Mouse (Mus musculus) cerebellum, adult 2 months (tissue): ENCODE measurements around the gene Igf1r.

Experiments used
- CTCF ChIP-seq: fragments of 200-500 bp; IDR thresholded peaks from 2 replicates; pipeline ENCODE4 v1.5.1; 2011; ENCODE audit warnings: low read depth, mild to moderate bottlenecking, control low read depth, low read length, moderate library complexity, borderline replicate concordance; ENCODE audit not compliant: insufficient read depth
- POLR2A ChIP-seq: fragments of 200-500 bp; IDR thresholded peaks from 2 replicates; pipeline ENCODE4 v1.6.1; 2011; ENCODE audit warnings: low read length, control low read depth, borderline replicate concordance; ENCODE audit not compliant: insufficient read depth

DNA sequence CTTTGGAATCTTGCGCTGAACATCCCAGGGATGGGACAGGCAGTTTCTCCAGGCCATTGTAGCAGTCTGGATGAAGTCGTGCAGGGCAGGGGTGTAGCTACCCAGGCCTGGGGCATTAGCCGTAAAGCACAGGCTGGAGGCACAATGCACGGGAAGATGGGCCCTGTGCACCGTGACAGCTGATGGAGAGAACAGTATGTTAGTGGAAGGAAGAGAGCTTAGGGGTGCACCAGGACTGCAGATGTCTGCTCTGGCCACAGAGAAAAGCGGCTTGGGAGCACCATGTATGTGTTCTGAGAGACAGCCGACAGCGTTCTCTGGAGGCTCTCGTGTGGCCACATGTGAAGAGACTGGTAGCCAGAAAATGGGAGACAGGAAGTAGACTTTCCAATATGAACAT is 111.1 kb downstream of the Igf1r start:
- no peak for TF ChIP-seq POLR2A
- no peak for TF ChIP-seq CTCF
